Mouse (Mus musculus) inflammation-experienced regulatory T-cells (primary cell): ENCODE measurements around the gene Cox7b. TPM values are rescaled to one million over a fixed set of nuclear protein-coding genes. Genes with fewer than 3 reads are reported as not detected.

Source experiments
- polyA plus RNA-seq, 2 experiments: library from polyadenylated mRNA; unstranded; fragments of 100-300 nt; shearing (Covaris generic); gene quantifications; one replicate each; pipeline ENCODE4 v1.2.1; 2017

The Cox7b gene
- 100 to 1,000 TPM; 226 to 240 TPM for polyA plus RNA-seq

GRCm38 (mm10) chrX:106015571-106016322, at the start of gene Cox7b:
TSS of gene Cox7b (plus strand) at chrX:106015700.

GRCm38 (mm10) chrX:106011465-106012159, 3.9 kb upstream of the Cox7b start, which contains the start of gene Magt1:
TSS of gene Magt1 (minus strand) at chrX:106011906.

GRCm38 (mm10) chrX:106026418-106027342, 11.2 kb downstream of the Cox7b start, which contains the start of gene Atp7a:
TSS of gene Atp7a (plus strand) at chrX:106027276.

Other genes with a start within 250 kb of the Cox7b start
- gene Atrx, start 86.3 kb upstream of the Cox7b start, polyA plus RNA-seq: 100 to 1,000 TPM; 182 to 225 TPM
- 10 to 100 TPM; 28.4 to 43.9 TPM for gene Magt1, start 3.8 kb upstream of the Cox7b start, polyA plus RNA-seq
- gene Atp7a, start 11.6 kb downstream of the Cox7b start, polyA plus RNA-seq: 10 to 100 TPM in 1 of 2 experiments, 1 to 10 TPM in 1; 6.9 to 10.2 TPM
- gene Tlr13, start 127.5 kb downstream of the Cox7b start, polyA plus RNA-seq: not detected
- gene Pgk1, start 171.4 kb downstream of the Cox7b start, polyA plus RNA-seq: 100 to 1,000 TPM; 123 to 125 TPM
- 10 to 100 TPM; 37.0 to 43.0 TPM for gene Taf9b, start 205.5 kb downstream of the Cox7b start, polyA plus RNA-seq
- gene Fnd3c2, start 239.7 kb downstream of the Cox7b start, polyA plus RNA-seq: not detected